Mouse (Mus musculus) stomach, postnatal 0 days (tissue): ENCODE measurements around the gene Snd1.

Experiments
- CTCF ChIP-seq: IDR thresholded peaks from 2 replicates; pipeline ENCODE4 v1.5.1; 2016; ENCODE audit warnings: antibody characterized with exemption, low read depth, mild to moderate bottlenecking, moderate library complexity
- EP300 ChIP-seq: optimal IDR thresholded peaks from 2 replicates; pipeline ENCODE3; 2016; ENCODE audit warnings: antibody characterized with exemption

DNA sequence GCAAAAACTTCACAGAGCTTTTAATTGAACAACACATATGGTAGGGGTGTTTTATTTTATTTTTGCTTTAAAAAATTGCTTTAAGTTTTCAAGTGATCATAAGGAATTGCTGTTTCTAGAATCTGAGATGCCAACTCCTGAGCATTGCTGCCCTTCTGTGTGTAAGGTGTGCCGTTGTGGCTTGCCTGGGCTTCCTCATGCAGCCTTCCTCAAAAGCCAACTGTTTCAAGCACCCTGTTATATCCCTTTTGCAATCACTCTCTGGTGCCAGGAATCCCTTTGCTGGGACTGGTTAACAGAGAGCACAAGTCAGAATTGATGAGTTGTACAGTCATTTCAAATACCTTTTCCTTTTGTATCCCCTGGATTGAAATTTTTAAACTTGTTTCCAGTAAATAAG is 120.3 kb downstream of the Snd1 start:
- TF ChIP-seq EP300 (no peak), CTCF (no peak)
